ENCODE assay signal across 28 mouse cellular contexts in genomic region chr4:57023527-57023926, GRCm38 (mm10). TPM values are rescaled to one million over a fixed set of nuclear protein-coding genes. Genes with fewer than 3 reads are reported as not detected.
DNase-seq lines count a peak whose midpoint lies in the region; ATAC-seq and TF ChIP-seq lines count a peak whose summit lies in the region.
"Had no signal": no experiment of that assay in that cellular context is flagged by ENCODE, and none has a peak within 500 bp of the region (broad histone marks: within the 10 kb centered on the region; RNA-seq: fewer than 3 reads in every experiment).

No protein-coding gene starts in this region.

- no peak for TF ChIP-seq POLR2A in CH12.LX (IDR thresholded peaks at IDR 0.05; ENCODE audit: low read depth, low read length)

- no peaks in the 10 kb centered on the region for H3K27me3 ChIP-seq in limb, embryonic 11.5 days (ENCODE audit: control insufficient read depth, insufficient read depth, low read length)
- H3K27me3 ChIP-seq in limb, embryonic 10.5 days (ENCODE audit: low read depth, poor library complexity, severe bottlenecking): no peaks in the 10 kb centered on the region
- H3K27me3 ChIP-seq in CH12.LX (replicated peaks): no peaks in the 10 kb centered on the region
- H3K27me3 ChIP-seq: embryonic facial prominence, embryonic 13.5 days; heart, embryonic 12.5 days; midbrain, embryonic 15.5 days; neural tube, embryonic 12.5 days had no signal

- H3K4me3 ChIP-seq in limb, embryonic 11.5 days (ENCODE audit: low read depth, low read length): no peak overlapping the region
- no peak overlapping the region for H3K4me3 ChIP-seq in limb, embryonic 10.5 days
- no peak overlapping the region for H3K4me3 ChIP-seq in CH12.LX (replicated peaks in 1 of 3; ENCODE audit: low read depth in 2 of 3, low read length in 2 of 3, poor library complexity in 1 of 3)
- H3K4me3 ChIP-seq: embryonic facial prominence, embryonic 13.5 days; heart, embryonic 12.5 days; megakaryocyte, embryonic 14.5 days; midbrain, embryonic 15.5 days; neural tube, embryonic 12.5 days had no signal

- peak; percentile 37 for DNase-seq in limb, embryonic 11.5 days (ENCODE audit: low spot score)
- no peak for DNase-seq in limb, embryonic 10.5 days (ENCODE audit: low spot score)
- DNase-seq in B cell, adult 2 months: peak; percentile 55 to 64
- peak; percentile 32 for DNase-seq in CH12.LX (ENCODE audit: extremely low read depth)
- DNase-seq in adrenal gland, adult 18-20 months (ENCODE audit: low spot score in 2 of 2): no peak
- DNase-seq in thymus, postnatal 25 days: no peak
- DNase-seq: adrenal gland, postnatal 10 days; cerebellum, adult 2 months; cerebellum, postnatal 25 days; gastrocnemius, postnatal 14 days; heart, postnatal 10 days; left cerebral cortex, postnatal 4 days; lung, adult 2 months; retina, postnatal 1 day; right cerebral cortex, postnatal 25 days had no signal

- dilution Hi-C loops in CH12.LX (cut with MboI; ENCODE audit: extremely low pct_ligation_motif_present, extremely low pct_unique_long_range_greater_than_20kb, low sequenced_read_pairs): no loop called here

- H3K9me3 ChIP-seq in limb, embryonic 11.5 days (ENCODE audit: control insufficient read depth, low read length): no peaks in the 10 kb centered on the region
- no peaks in the 10 kb centered on the region for H3K9me3 ChIP-seq in limb, embryonic 10.5 days (replicated peaks)
- no peaks in the 10 kb centered on the region for H3K9me3 ChIP-seq in CH12.LX (replicated peaks; ENCODE audit: low read length)
- H3K9me3 ChIP-seq: embryonic facial prominence, embryonic 13.5 days; heart, embryonic 12.5 days; megakaryocyte, embryonic 14.5 days; midbrain, embryonic 15.5 days; neural tube, embryonic 12.5 days had no signal

- H3K36me3 ChIP-seq in limb, embryonic 11.5 days (ENCODE audit: control insufficient read depth, insufficient read depth, low read length): no peaks in the 10 kb centered on the region
- H3K36me3 ChIP-seq in limb, embryonic 10.5 days: no peaks in the 10 kb centered on the region
- H3K36me3 ChIP-seq in CH12.LX (replicated peaks in 1 of 2; ENCODE audit: control insufficient read depth in 1 of 2, insufficient read depth in 1 of 2, low read length in 1 of 2): no peaks in the 10 kb centered on the region
- H3K36me3 ChIP-seq: embryonic facial prominence, embryonic 13.5 days; heart, embryonic 12.5 days; midbrain, embryonic 15.5 days; neural tube, embryonic 12.5 days had no signal

- H3K9ac ChIP-seq in limb, embryonic 11.5 days (ENCODE audit: low read length): no peak overlapping the region
- no peak overlapping the region for H3K9ac ChIP-seq in CH12.LX (ENCODE audit: insufficient read depth, low read depth)
- H3K9ac ChIP-seq: embryonic facial prominence, embryonic 13.5 days; heart, embryonic 12.5 days; midbrain, embryonic 15.5 days; neural tube, embryonic 12.5 days had no signal

- H3K27ac ChIP-seq in limb, embryonic 11.5 days (replicated peaks; ENCODE audit: low read depth, low read length): no peak overlapping the region
- H3K27ac ChIP-seq in limb, embryonic 10.5 days: no peak overlapping the region
- H3K27ac ChIP-seq in CH12.LX (ENCODE audit: insufficient read depth, low read depth): no peak overlapping the region
- H3K27ac ChIP-seq: embryonic facial prominence, embryonic 13.5 days; hindbrain, postnatal 0 days; midbrain, embryonic 15.5 days; neural tube, embryonic 12.5 days had no signal

- H3K4me2 ChIP-seq in limb, embryonic 11.5 days (ENCODE audit: low read depth, severe bottlenecking): no peak overlapping the region
- no peak overlapping the region for H3K4me2 ChIP-seq in CH12.LX (ENCODE audit: insufficient read depth, low read depth, poor library complexity, severe bottlenecking)
- H3K4me2 ChIP-seq: embryonic facial prominence, embryonic 13.5 days; heart, embryonic 12.5 days; midbrain, embryonic 15.5 days; neural tube, embryonic 12.5 days had no signal

- no peak for TF ChIP-seq RAD21 in CH12.LX (IDR thresholded peaks at IDR 0.05; ENCODE audit: low read depth, low read length)

- in situ Hi-C loops in CH12.LX (cut with MboI; ENCODE audit: low pct_ligation_motif_present, low pct_unique_long_range_greater_than_20kb, low sequenced_read_pairs): no loop called here

- no peak for ATAC-seq in limb, embryonic 11.5 days (ENCODE audit: insufficient number of reproducible peaks, low FRiP score, low TSS enrichment, low read depth)
- 0 out of 2 replicates have a peak, but pooled peaks have one; percentile 34 for ATAC-seq in megakaryocyte, adult 5-6 weeks (ENCODE audit: poor library complexity, severe bottlenecking)
- ATAC-seq: activated CD4-positive, CD25-positive, alpha-beta regulatory T cell, adult 4 months; forebrain, embryonic 14.5 days; hindbrain, postnatal 0 days; intestine, postnatal 0 days; midbrain, embryonic 15.5 days; Patski had no signal

- peaks cover 8% of the 10 kb centered on the region; the same call in 1 of the 2 replicates for H3K4me1 ChIP-seq in limb, embryonic 11.5 days (ENCODE audit: control insufficient read depth, insufficient read depth, low read length)
- peaks cover 14% of the 10 kb centered on the region for H3K4me1 ChIP-seq in limb, embryonic 10.5 days
- H3K4me1 ChIP-seq in CH12.LX (ENCODE audit: control insufficient read depth in 1 of 2, insufficient read depth in 2 of 2): peaks cover 4 to 41% of the 10 kb centered on the region in 2 experiments
- H3K4me1 ChIP-seq: heart, embryonic 12.5 days; midbrain, embryonic 15.5 days; neural tube, embryonic 12.5 days had no signal

- 40% methylated on average over 3 of the region's 3 CpGs for WGBS in limb, embryonic 11.5 days
- WGBS in limb, embryonic 10.5 days: 60% methylated on average over 3 of the region's 3 CpGs

- TF ChIP-seq EP300 in CH12.LX (IDR thresholded peaks at IDR 0.05; ENCODE audit: low read length): no peak

- TF ChIP-seq CTCF in CH12.LX (conservative IDR thresholded peaks at IDR 0.05 in 1 of 2, IDR thresholded peaks at IDR 0.05 in 1 of 2; ENCODE audit: low read depth in 2 of 2, low read length in 2 of 2): no peak

- H3K79me2 ChIP-seq in CH12.LX (replicated peaks; ENCODE audit: control insufficient read depth, extremely low read depth, insufficient read depth, poor library complexity, severe bottlenecking): no peaks in the 10 kb centered on the region

TF ChIP-seq in CH12.LX, 34 proteins besides CTCF, POLR2A, EP300 and RAD21:
- TF ChIP-seq RCOR1 (conservative IDR thresholded peaks at IDR 0.05; ENCODE audit: low read depth, low read length) (no peak), ZNF384 (IDR thresholded peaks at IDR 0.05; ENCODE audit: low read depth, low read length) (no peak), SMC3 (IDR thresholded peaks at IDR 0.05; ENCODE audit: low read depth, low read length) (no peak), JUN (IDR thresholded peaks at IDR 0.05; ENCODE audit: insufficient read depth, low read depth, low read length) (no peak), IRF4 (IDR thresholded peaks at IDR 0.05; ENCODE audit: low read depth, low read length) (no peak), SIN3A (IDR thresholded peaks at IDR 0.05; ENCODE audit: low read length) (no peak), ELF1 (IDR thresholded peaks at IDR 0.05; ENCODE audit: low read depth, low read length) (no peak), ZC3H11A (IDR thresholded peaks at IDR 0.05; ENCODE audit: low read depth, low read length) (no peak), E2F4 (IDR thresholded peaks at IDR 0.05; ENCODE audit: insufficient replicate concordance, low read depth, low read length) (no peak), KAT2A (IDR thresholded peaks at IDR 0.05; ENCODE audit: insufficient replicate concordance, low read length) (no peak), UBTF (IDR thresholded peaks at IDR 0.05; ENCODE audit: low read depth, low read length) (no peak), BHLHE40 (IDR thresholded peaks at IDR 0.05; ENCODE audit: low read depth, low read length) (no peak), HCFC1 (IDR thresholded peaks at IDR 0.05; ENCODE audit: low read depth, low read length) (no peak), POLR2AphosphoS2 (IDR thresholded peaks at IDR 0.05; ENCODE audit: low read depth, low read length) (no peak), ZMIZ1 (IDR thresholded peaks at IDR 0.05; ENCODE audit: low read depth, low read length) (no peak), CHD1 (IDR thresholded peaks at IDR 0.05; ENCODE audit: low read depth, low read length) (no peak), ETS1 (conservative IDR thresholded peaks at IDR 0.05; ENCODE audit: low read depth, low read length) (no peak), ZKSCAN1 (IDR thresholded peaks at IDR 0.05; ENCODE audit: borderline replicate concordance, low read depth, low read length) (no peak), TCF12 (IDR thresholded peaks at IDR 0.05; ENCODE audit: low read depth, low read length) (no peak)

RNA-seq across cellular contexts. Expression of gene Frrs1l, which starts 33.3 kb away (rescaled TPM):
- 0.43 and 0.51 TPM in 2 replicates for polyA plus RNA-seq in limb, embryonic 11.5 days (2014; fragmentation: Nextera tagmentation; extraction: Ambion mirVana)
- 0.09 and 0.20 TPM in 2 replicates for polyA plus RNA-seq in limb, embryonic 10.5 days (2016; fragmentation: Nextera tagmentation; extraction: Ambion mirVana)
- total RNA-seq in CH12.LX (2012; rRNA removed) (not detected in 2 replicates), CH12.LX (2014; rRNA removed) (not detected in 2 replicates)
- polyA plus RNA-seq in CH12.LX (2012; ENCODE audit: insufficient read length, low read depth): not detected in 2 replicates
- total RNA-seq in megakaryocyte, adult 5-6 weeks (2015): not detected in 2 replicates
- not detected in 2 replicates for total RNA-seq in megakaryocyte, adult 5-6 weeks (2017)
- total RNA-seq in adrenal gland, adult 18-20 months (2021): 1 to 10 TPM in 1 of 2 experiments, under 1 TPM in 1; 0.51 to 1.2 TPM
- total RNA-seq: liver, adult 2 months had no signal
- polyA plus RNA-seq: liver, adult 2 months; Patski; thymus, postnatal 0 days had no signal

Comparison
In these comparisons a context has a peak if more than half of its experiments do, and no peak if none do; other contexts are left out.
1. DNase-seq: peak in limb, embryonic 11.5 days (single experiment), B cell, adult 2 months (2 of 2) and CH12.LX (single experiment); none in limb, embryonic 10.5 days (single experiment), adrenal gland, adult 18-20 months (0 of 2) and thymus, postnatal 25 days (single experiment).